Mouse (Mus musculus) liver, embryonic 13.5 days (tissue): Measurements from ENCODE around the gene Foxg1. TPM values are rescaled to one million over a fixed set of nuclear protein-coding genes. Genes with fewer than 3 reads are reported as not detected.

Experiments used
- ATAC-seq: fragments of 200-750 bp; cut with Nextera tagmentation; 2 replicates; pipeline ENCODE4 v1.8.0; 2017; ENCODE audit warnings: low read depth, mild to moderate bottlenecking, moderate number of reproducible peaks, moderate library complexity
- DNase-seq: peaks from one replicate; pipeline ENCODE4 v3.0.0; 2022
- H3K27ac ChIP-seq: fragments of 300-500 bp; sonication (generic); 2 replicates; pipeline ENCODE4 v1.5.1; 2015; ENCODE audit warnings: moderate library complexity, mild to moderate bottlenecking, inconsistent platforms
- H3K27me3 ChIP-seq: fragments of 300-500 bp; sonication (generic); 2 replicates; pipeline ENCODE4 v1.6.1; 2015; ENCODE audit warnings: mild to moderate bottlenecking, inconsistent platforms
- H3K36me3 ChIP-seq: fragments of 300-500 bp; sonication (generic); 2 replicates; pipeline ENCODE4 v1.6.1; 2015; ENCODE audit warnings: mild to moderate bottlenecking, inconsistent platforms
- H3K4me1 ChIP-seq: fragments of 300-500 bp; sonication (generic); replicated peaks from 2 replicates; pipeline ENCODE4 v1.6.1; 2015; ENCODE audit warnings: inconsistent platforms
- H3K4me2 ChIP-seq: fragments of 300-500 bp; sonication (generic); 2 replicates; pipeline ENCODE4 v1.6.1; 2015; ENCODE audit warnings: inconsistent platforms, mild to moderate bottlenecking, moderate library complexity
- H3K4me3 ChIP-seq: fragments of 300-500 bp; sonication (generic); replicated peaks from 2 replicates; pipeline ENCODE4 v1.5.1; 2015; ENCODE audit warnings: mild to moderate bottlenecking, inconsistent platforms
- H3K9ac ChIP-seq: fragments of 300-500 bp; sonication (generic); 2 replicates; pipeline ENCODE4 v1.6.1; 2015; ENCODE audit warnings: mild to moderate bottlenecking, inconsistent platforms
- H3K9me3 ChIP-seq: fragments of 300-500 bp; sonication (generic); replicated peaks from 2 replicates; pipeline ENCODE4 v1.6.1; 2016; ENCODE audit warnings: inconsistent platforms
- WGBS: fragments of 180-500 bp; shearing (Covaris S2); methylation state at CpG from one replicate; pipeline ENCODE4 v1.1.7; 2015; ENCODE audit not compliant: insufficient replicate concordance; 5-methylcytosine and 5-hydroxymethylcytosine counted together
- polyA plus RNA-seq: library from polyadenylated mRNA; unstranded; fragments of >200 nt; fragmentation: Nextera tagmentation; extraction: Ambion mirVana; gene quantifications from 2 replicates; pipeline ENCODE4 v1.2.1, GENCODE M21; 2015

The Foxg1 gene
- polyA plus RNA-seq, 1 experiment from 2014 or later, result 0.03 TPM

DNA sequence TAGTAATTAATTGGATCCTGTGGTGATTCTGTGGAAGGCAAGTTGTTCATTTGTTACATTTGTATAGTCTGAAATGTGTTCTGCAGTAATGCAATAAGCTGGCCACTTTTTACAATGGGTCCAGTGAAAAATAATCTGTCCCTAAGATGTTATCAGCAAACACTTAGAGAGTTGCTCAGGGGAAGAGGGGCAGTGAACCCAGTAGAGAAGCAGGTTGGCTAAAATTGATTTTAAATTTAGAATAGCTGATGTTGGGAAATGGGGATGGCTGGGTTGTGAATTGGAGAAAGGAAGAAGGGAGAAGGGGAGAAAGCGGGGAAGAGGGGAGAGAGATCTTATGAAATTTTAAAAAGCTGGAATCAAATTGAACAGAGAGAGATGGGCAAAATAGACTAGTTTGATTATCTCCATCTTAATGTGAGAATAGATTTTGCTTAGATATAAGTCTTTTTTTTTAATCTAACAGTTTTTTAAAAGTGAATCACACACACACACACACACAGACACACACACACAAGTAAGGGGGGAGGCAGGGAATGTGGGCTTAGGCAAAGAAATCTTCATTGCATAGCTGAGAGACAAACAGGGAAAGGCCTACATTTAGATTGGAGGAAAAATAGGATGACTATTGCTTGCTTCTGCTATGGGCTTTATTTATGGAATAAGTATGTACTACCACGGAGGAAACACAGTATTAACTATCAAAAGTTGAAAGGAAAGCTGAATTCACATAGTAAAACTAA is 5.6 kb downstream of the Foxg1 start:
- no peaks in the 10 kb centered on the region for H3K9me3 ChIP-seq
- H3K4me3 ChIP-seq, result no peak overlapping the region
- no peaks in the 10 kb centered on the region for H3K36me3 ChIP-seq
- 8% methylated on average over 2 of the region's 2 CpGs for WGBS
- DNase-seq, result no peak
- no peak overlapping the region for H3K9ac ChIP-seq
- H3K27ac ChIP-seq, result no peak overlapping the region
- H3K4me1 ChIP-seq, result peaks cover 4% of the 10 kb centered on the region
- no peak overlapping the region for H3K4me2 ChIP-seq
- ATAC-seq, result no peak
- peaks cover 81% of the 10 kb centered on the region for H3K27me3 ChIP-seq

- ATAC-seq (no peak), DNase-seq (no peak)
- Histone ChIP-seq H3K9ac (no peak overlapping the region), H3K4me2 (no peak overlapping the region), H3K27me3 (peaks cover 76% of the 10 kb centered on the region), H3K4me3 (no peak overlapping the region), H3K4me1 (no peaks in the 10 kb centered on the region), H3K9me3 (no peaks in the 10 kb centered on the region), H3K36me3 (no peaks in the 10 kb centered on the region), H3K27ac (no peak overlapping the region)
- 4% methylated on average over 5 of the region's 5 CpGs for WGBS
These were observed 7.2 kb downstream of the Foxg1 start for GRCm38 (mm10) chr12:49389666-49390065.

GRCm38 (mm10) chr12:49390257-49390656 is 7.8 kb downstream of the Foxg1 start:
- Histone ChIP-seq H3K4me3 (no peak overlapping the region), H3K27me3 (peaks cover 76% of the 10 kb centered on the region), H3K4me1 (no peaks in the 10 kb centered on the region), H3K9ac (no peak overlapping the region), H3K36me3 (no peaks in the 10 kb centered on the region), H3K4me2 (no peak overlapping the region), H3K9me3 (no peaks in the 10 kb centered on the region), H3K27ac (no peak overlapping the region)
- ATAC-seq, result no peak
- no peak for DNase-seq
- 3% methylated on average over 13 of the region's 13 CpGs for WGBS

DNA sequence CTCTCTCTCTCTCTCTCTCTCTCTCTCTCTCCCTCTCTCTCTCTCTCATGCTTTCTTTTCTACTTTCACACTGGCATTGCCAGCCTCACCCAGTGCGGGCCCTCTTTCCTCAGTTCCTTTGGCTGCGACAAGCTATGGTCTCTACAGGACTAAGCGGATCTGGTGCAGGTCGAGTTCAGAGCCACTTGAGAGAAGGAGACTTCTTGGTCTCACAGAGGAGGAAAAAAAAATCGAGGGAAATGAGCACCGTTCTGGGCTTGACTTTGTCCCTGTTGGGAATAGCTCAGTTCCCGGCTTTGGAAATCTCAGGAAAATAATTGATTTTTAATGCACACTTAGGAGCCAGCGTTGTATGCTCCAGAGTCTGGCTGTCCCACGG is 8.5 kb downstream of the Foxg1 start:
- 5% methylated on average over 9 of the region's 9 CpGs for WGBS
- no peak for ATAC-seq
- Histone ChIP-seq H3K9me3 (no peaks in the 10 kb centered on the region), H3K9ac (no peak overlapping the region), H3K4me2 (no peak overlapping the region), H3K4me1 (no peaks in the 10 kb centered on the region), H3K4me3 (no peak overlapping the region), H3K36me3 (no peaks in the 10 kb centered on the region), H3K27ac (no peak overlapping the region), H3K27me3 (peaks cover 73% of the 10 kb centered on the region)
- DNase-seq, result no peak

DNA sequence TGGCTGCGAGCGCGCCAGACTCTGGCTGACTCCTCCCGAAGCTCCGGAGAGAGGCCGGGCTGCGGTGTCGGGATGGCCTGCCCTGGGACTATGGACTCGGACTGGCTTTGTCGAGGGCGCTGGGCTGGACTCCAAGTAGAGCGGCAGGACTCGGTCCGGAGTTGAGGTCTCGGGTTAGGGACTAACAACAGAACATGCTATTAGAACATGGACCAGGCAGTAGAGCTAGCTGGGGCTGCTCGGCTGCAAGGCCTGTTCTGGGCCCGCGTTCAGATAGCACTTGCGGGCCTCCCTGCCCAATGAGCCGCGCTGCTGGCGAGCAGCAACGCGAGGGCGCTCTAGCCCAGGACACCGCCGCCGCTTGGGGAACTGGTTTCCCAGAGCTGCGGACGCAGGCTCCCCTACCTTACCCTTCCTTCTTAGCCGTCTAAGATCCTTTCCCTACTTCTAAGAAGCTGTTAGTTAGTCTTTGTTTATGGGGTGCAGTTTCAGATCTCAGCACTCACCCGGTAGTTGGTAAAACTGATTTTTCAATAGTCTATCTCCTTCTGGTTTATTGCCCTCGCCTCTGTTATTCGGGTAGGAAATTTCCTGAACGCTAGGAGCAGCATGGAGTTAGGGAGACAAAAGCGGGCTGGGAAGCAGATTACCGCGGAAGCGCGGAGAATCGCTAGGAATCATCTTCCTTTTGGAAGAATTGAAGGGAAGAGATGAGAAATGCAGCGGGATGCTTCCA is 9.0 kb downstream of the Foxg1 start:
- H3K27ac ChIP-seq, result no peak overlapping the region
- no peak overlapping the region for H3K9ac ChIP-seq
- H3K4me2 ChIP-seq, result no peak overlapping the region
- WGBS, result 1% methylated on average over 42 of the region's 42 CpGs
- H3K4me1 ChIP-seq, result no peaks in the 10 kb centered on the region
- no peaks in the 10 kb centered on the region for H3K9me3 ChIP-seq
- peaks cover 70% of the 10 kb centered on the region for H3K27me3 ChIP-seq
- H3K36me3 ChIP-seq, result no peaks in the 10 kb centered on the region
- ATAC-seq, result peak; percentile 43; the same call in 1 of the 2 replicates
- H3K4me3 ChIP-seq, result no peak overlapping the region; the same call in 1 of the 2 replicates
- DNase-seq, result no peak

DNA sequence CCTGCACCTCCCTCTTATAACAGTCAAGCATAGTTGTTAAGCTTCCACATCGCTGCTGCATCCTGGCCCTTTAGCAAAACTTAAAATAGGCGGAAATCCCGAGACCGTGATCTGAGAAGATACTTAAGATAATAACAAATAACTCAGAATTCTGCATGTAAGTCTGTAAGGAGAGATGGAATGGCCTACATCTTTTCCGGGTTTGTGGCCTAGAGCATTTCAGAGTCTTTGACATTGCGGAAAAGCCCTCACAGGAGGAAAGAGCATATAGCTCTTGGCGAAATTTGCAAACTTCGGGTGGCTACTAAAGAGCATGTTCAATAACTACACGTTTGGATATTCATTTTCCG is 9.6 kb downstream of the Foxg1 start:
- 4% methylated on average over 10 of the region's 10 CpGs for WGBS
- DNase-seq (no peak), ATAC-seq (no peak)
- Histone ChIP-seq H3K36me3 (no peaks in the 10 kb centered on the region), H3K4me2 (no peak overlapping the region), H3K27ac (no peak overlapping the region), H3K4me3 (no peak overlapping the region), H3K9ac (no peak overlapping the region), H3K9me3 (no peaks in the 10 kb centered on the region), H3K4me1 (no peaks in the 10 kb centered on the region), H3K27me3 (peaks cover 70% of the 10 kb centered on the region)

- peaks cover 74% of the 10 kb centered on the region for H3K27me3 ChIP-seq
- H3K36me3 ChIP-seq, result no peaks in the 10 kb centered on the region
- no peak overlapping the region for H3K9ac ChIP-seq
- DNase-seq (no peak), ATAC-seq (no peak)
- no peaks in the 10 kb centered on the region for H3K9me3 ChIP-seq
- no peak overlapping the region for H3K4me3 ChIP-seq
- H3K27ac ChIP-seq, result no peak overlapping the region
- no peaks in the 10 kb centered on the region for H3K4me1 ChIP-seq
- no peak overlapping the region for H3K4me2 ChIP-seq
- 3% methylated on average over 5 of the region's 5 CpGs for WGBS
These were observed 10.4 kb downstream of the Foxg1 start for GRCm38 (mm10) chr12:49392876-49393275.

DNA sequence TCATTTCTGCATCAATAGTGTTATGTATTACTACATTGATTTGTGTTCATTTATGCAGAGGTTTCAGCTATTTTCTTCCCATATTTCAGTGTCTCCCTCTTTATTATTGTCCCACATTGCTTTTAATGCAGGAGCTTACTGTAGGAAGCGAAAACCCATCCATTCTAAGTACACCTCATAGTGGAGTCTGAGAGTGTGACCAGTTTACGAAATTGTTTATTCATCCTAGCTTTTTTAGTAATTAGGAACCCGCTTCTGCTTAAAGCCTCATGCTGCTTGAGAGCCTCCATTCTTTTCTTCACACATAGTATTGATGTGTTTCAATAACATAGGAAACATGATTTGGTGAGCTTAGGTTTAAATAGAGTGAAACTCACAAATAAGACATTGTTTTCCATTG is 11.2 kb downstream of the Foxg1 start:
- Histone ChIP-seq H3K4me1 (no peaks in the 10 kb centered on the region), H3K9me3 (no peaks in the 10 kb centered on the region), H3K4me3 (no peak overlapping the region), H3K27me3 (peaks cover 75% of the 10 kb centered on the region), H3K4me2 (no peak overlapping the region), H3K36me3 (no peaks in the 10 kb centered on the region), H3K27ac (no peak overlapping the region), H3K9ac (no peak overlapping the region)
- no peak for ATAC-seq
- no peak for DNase-seq
- 9% methylated on average over 3 of the region's 3 CpGs for WGBS

GRCm38 (mm10) chr12:49394181-49394580 is 11.7 kb downstream of the Foxg1 start:
- Histone ChIP-seq H3K9ac (no peak overlapping the region), H3K4me1 (no peaks in the 10 kb centered on the region), H3K27ac (no peak overlapping the region), H3K27me3 (peaks cover 77% of the 10 kb centered on the region), H3K9me3 (no peaks in the 10 kb centered on the region), H3K4me2 (no peak overlapping the region), H3K4me3 (no peak overlapping the region), H3K36me3 (no peaks in the 10 kb centered on the region)
- 5% methylated on average over 1 of the region's 1 CpGs for WGBS
- DNase-seq (no peak), ATAC-seq (no peak)

- DNase-seq, result no peak
- Histone ChIP-seq H3K9ac (no peak overlapping the region), H3K27me3 (peaks cover 75% of the 10 kb centered on the region), H3K36me3 (no peaks in the 10 kb centered on the region), H3K4me1 (no peaks in the 10 kb centered on the region), H3K4me2 (no peak overlapping the region), H3K27ac (no peak overlapping the region), H3K4me3 (no peak overlapping the region), H3K9me3 (no peaks in the 10 kb centered on the region)
- ATAC-seq, result no peak
- under 1% methylated on average over 17 of the region's 17 CpGs for WGBS
These were observed 12.4 kb downstream of the Foxg1 start for GRCm38 (mm10) chr12:49394836-49395235.

DNA sequence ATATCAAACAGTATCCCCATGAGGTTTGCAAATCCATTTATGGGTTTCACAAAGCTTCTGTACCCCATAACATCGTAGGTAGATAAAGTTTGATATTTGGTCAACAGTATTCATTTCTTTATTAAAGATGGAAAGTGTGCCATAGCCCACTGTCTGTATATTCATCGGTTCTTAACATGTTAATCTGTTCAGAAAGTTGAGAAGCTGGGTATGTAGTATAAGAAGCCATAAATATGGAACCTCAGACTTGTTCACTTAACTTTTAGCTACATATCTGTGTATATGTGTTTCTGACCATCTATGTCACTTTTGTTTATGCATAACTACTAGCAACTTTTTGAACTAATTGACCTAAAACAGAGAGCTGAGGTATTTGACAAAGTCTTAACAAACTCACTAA is 13.5 kb downstream of the Foxg1 start:
- H3K4me1 ChIP-seq, result no peaks in the 10 kb centered on the region
- H3K4me3 ChIP-seq, result no peak overlapping the region
- no peak overlapping the region for H3K4me2 ChIP-seq
- H3K27me3 ChIP-seq, result peaks cover 75% of the 10 kb centered on the region
- no peak overlapping the region for H3K27ac ChIP-seq
- 10% methylated on average over 2 of the region's 2 CpGs for WGBS
- no peak for ATAC-seq
- H3K36me3 ChIP-seq, result no peaks in the 10 kb centered on the region
- no peak for DNase-seq
- no peak overlapping the region for H3K9ac ChIP-seq
- H3K9me3 ChIP-seq, result no peaks in the 10 kb centered on the region

DNA sequence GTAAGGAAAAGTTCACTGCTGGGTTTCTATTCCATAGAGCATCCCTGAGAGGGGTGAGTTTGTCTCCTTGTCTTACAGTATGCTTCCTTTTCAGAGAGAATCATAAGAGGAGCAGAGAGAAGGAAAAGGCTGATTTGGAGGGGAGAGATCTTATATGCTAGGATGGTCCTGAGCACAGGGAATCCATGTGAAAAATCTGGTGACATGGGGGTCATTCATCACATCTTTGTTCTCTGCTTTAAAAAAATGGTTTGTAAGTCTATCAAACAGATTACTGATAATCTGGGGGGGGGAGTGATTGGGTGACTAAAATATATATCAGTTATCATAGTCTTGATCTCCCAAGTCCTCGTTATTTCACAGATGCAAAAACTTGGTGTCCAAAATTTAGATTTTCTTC is 14.3 kb downstream of the Foxg1 start:
- Histone ChIP-seq H3K4me2 (no peak overlapping the region), H3K4me1 (0 out of 2 replicates have a peak, but pooled peaks cover 4% of the 10 kb centered on the region), H3K36me3 (no peaks in the 10 kb centered on the region), H3K9me3 (no peaks in the 10 kb centered on the region), H3K27ac (no peak overlapping the region), H3K9ac (no peak overlapping the region), H3K4me3 (no peak overlapping the region), H3K27me3 (peaks cover 75% of the 10 kb centered on the region)
- DNase-seq (no peak), ATAC-seq (no peak)
- WGBS, result 21% methylated on average over 1 of the region's 1 CpGs
